ENCODE assay signal across 10 mouse cellular contexts in genomic region chr12:84812004-84812403, GRCm38 (mm10). TPM values are rescaled to one million over a fixed set of nuclear protein-coding genes. Genes with fewer than 3 reads are reported as not detected.
DNase-seq lines count a peak whose midpoint lies in the region; ATAC-seq and TF ChIP-seq lines count a peak whose summit lies in the region.
"Had no signal": no experiment of that assay in that cellular context is flagged by ENCODE, and none has a peak within 500 bp of the region (broad histone marks: within the 10 kb centered on the region; RNA-seq: fewer than 3 reads in every experiment).

No protein-coding gene starts in this region.

- no peak overlapping the region for H3K9ac ChIP-seq in lung, embryonic 14.5 days
- no peak overlapping the region for H3K9ac ChIP-seq in midbrain, embryonic 14.5 days (replicated peaks; ENCODE audit: low read length)
- H3K9ac ChIP-seq in forebrain, embryonic 16.5 days (replicated peaks; ENCODE audit: low read depth, low read length): no peak overlapping the region
- H3K9ac ChIP-seq: heart, embryonic 15.5 days; liver, embryonic 13.5 days had no signal

- DNase-seq in kidney, adult 8-10 months: peak; percentile 16 to 31
- no peak for DNase-seq in kidney, adult 18-20 months
- peak; percentile 56 for DNase-seq in MN1 (ENCODE audit: low spot score)
- peak; percentile 64 to 72 for DNase-seq in adrenal gland, postnatal 36 days
- peak; percentile 52 for DNase-seq in lung, embryonic 14.5 days
- DNase-seq in midbrain, embryonic 14.5 days: no peak
- DNase-seq in right cerebral cortex, postnatal 36 days (ENCODE audit: low spot score in 2 of 2): no peak
- DNase-seq: liver, embryonic 13.5 days had no signal

- H3K4me1 ChIP-seq in lung, embryonic 14.5 days (ENCODE audit: insufficient read depth): peaks cover 7% of the 10 kb centered on the region; the same call in 1 of the 2 replicates
- H3K4me1 ChIP-seq in midbrain, embryonic 14.5 days (ENCODE audit: control insufficient read depth, insufficient read depth, low read length): no peaks in the 10 kb centered on the region
- no peaks in the 10 kb centered on the region for H3K4me1 ChIP-seq in forebrain, embryonic 16.5 days (replicated peaks; ENCODE audit: control insufficient read depth, insufficient read depth, low read length)
- H3K4me1 ChIP-seq: heart, embryonic 15.5 days had no signal

- no peak overlapping the region for H3K4me3 ChIP-seq in lung, embryonic 14.5 days (ENCODE audit: low read depth, low read length)
- no peak overlapping the region for H3K4me3 ChIP-seq in midbrain, embryonic 14.5 days (replicated peaks; ENCODE audit: low read depth, low read length)
- no peak overlapping the region for H3K4me3 ChIP-seq in forebrain, embryonic 16.5 days (replicated peaks; ENCODE audit: low read length)
- H3K4me3 ChIP-seq: heart, embryonic 15.5 days; liver, embryonic 13.5 days had no signal

- H3K27me3 ChIP-seq in lung, embryonic 14.5 days (ENCODE audit: insufficient read depth, low read length): no peaks in the 10 kb centered on the region
- H3K27me3 ChIP-seq in midbrain, embryonic 14.5 days (ENCODE audit: control insufficient read depth, insufficient read depth, low read length): no peaks in the 10 kb centered on the region
- H3K27me3 ChIP-seq in forebrain, embryonic 16.5 days (replicated peaks; ENCODE audit: control insufficient read depth, insufficient read depth, low read length): no peaks in the 10 kb centered on the region

- H3K27ac ChIP-seq in lung, embryonic 14.5 days (ENCODE audit: low read depth): no peak overlapping the region
- H3K27ac ChIP-seq in midbrain, embryonic 14.5 days (replicated peaks; ENCODE audit: low read depth, low read length): no peak overlapping the region
- no peak overlapping the region for H3K27ac ChIP-seq in forebrain, embryonic 16.5 days (ENCODE audit: low read length)
- H3K27ac ChIP-seq: heart, embryonic 15.5 days; liver, embryonic 13.5 days had no signal

- WGBS in lung, embryonic 14.5 days: 56% methylated on average over 3 of the region's 3 CpGs
- 60% methylated on average over 3 of the region's 3 CpGs for WGBS in midbrain, embryonic 14.5 days
- 54% methylated on average over 3 of the region's 3 CpGs for WGBS in forebrain, embryonic 16.5 days

- TF ChIP-seq CTCF in lung, embryonic 14.5 days (IDR thresholded peaks at IDR 0.05; ENCODE audit: low read depth): peak; percentile 37; the same call in 1 of the 2 replicates

- H3K9me3 ChIP-seq in lung, embryonic 14.5 days (ENCODE audit: low read depth, low read length): no peaks in the 10 kb centered on the region
- H3K9me3 ChIP-seq in midbrain, embryonic 14.5 days (ENCODE audit: control insufficient read depth, low read length): no peaks in the 10 kb centered on the region
- H3K9me3 ChIP-seq in forebrain, embryonic 16.5 days (ENCODE audit: control insufficient read depth, low read length): no peaks in the 10 kb centered on the region
- H3K9me3 ChIP-seq: heart, embryonic 15.5 days; liver, embryonic 13.5 days had no signal

- H3K4me2 ChIP-seq in lung, embryonic 14.5 days: no peak overlapping the region
- no peak overlapping the region for H3K4me2 ChIP-seq in midbrain, embryonic 14.5 days (ENCODE audit: low read length)
- no peak overlapping the region for H3K4me2 ChIP-seq in forebrain, embryonic 16.5 days (ENCODE audit: low read length)
- H3K4me2 ChIP-seq: heart, embryonic 15.5 days; liver, embryonic 13.5 days had no signal

- no peaks in the 10 kb centered on the region for H3K36me3 ChIP-seq in lung, embryonic 14.5 days (ENCODE audit: insufficient read depth)
- no peaks in the 10 kb centered on the region for H3K36me3 ChIP-seq in midbrain, embryonic 14.5 days (ENCODE audit: control insufficient read depth, insufficient read depth, low read length)
- H3K36me3 ChIP-seq in forebrain, embryonic 16.5 days (ENCODE audit: control insufficient read depth, insufficient read depth): no peaks in the 10 kb centered on the region
- H3K36me3 ChIP-seq: heart, embryonic 15.5 days; liver, embryonic 13.5 days had no signal

- no peak for ATAC-seq in lung, embryonic 14.5 days (ENCODE audit: insufficient read depth)
- no peak for ATAC-seq in midbrain, embryonic 14.5 days (ENCODE audit: low FRiP score, low TSS enrichment)
- ATAC-seq in forebrain, embryonic 16.5 days: no peak

RNA-seq across cellular contexts. Expression of gene Isca2, which starts 39.0 kb away (rescaled TPM):
- total RNA-seq in adrenal gland, postnatal 36 days (2021): 10 to 100 TPM; 60.9 to 68.7 TPM
- polyA plus RNA-seq in lung, embryonic 14.5 days (2014; fragmentation: Nextera tagmentation; extraction: Ambion mirVana): 126 and 131 TPM in 2 replicates
- polyA plus RNA-seq in midbrain, embryonic 14.5 days (2014; fragmentation: Nextera tagmentation; extraction: Ambion mirVana): 133 and 146 TPM in 2 replicates
- 108 and 141 TPM in 2 replicates for polyA plus RNA-seq in forebrain, embryonic 16.5 days (2015; fragmentation: Nextera tagmentation; extraction: Ambion mirVana)

RNA-seq across cellular contexts. Expression of gene Npc2, which starts 39.1 kb away (rescaled TPM):
- 10 to 100 TPM; 82.3 to 91.0 TPM for total RNA-seq in adrenal gland, postnatal 36 days (2021)
- 106 and 107 TPM in 2 replicates for polyA plus RNA-seq in lung, embryonic 14.5 days (2014; fragmentation: Nextera tagmentation; extraction: Ambion mirVana)
- polyA plus RNA-seq in midbrain, embryonic 14.5 days (2014; fragmentation: Nextera tagmentation; extraction: Ambion mirVana): 56.2 and 61.0 TPM in 2 replicates
- 76.8 and 80.8 TPM in 2 replicates for polyA plus RNA-seq in forebrain, embryonic 16.5 days (2015; fragmentation: Nextera tagmentation; extraction: Ambion mirVana)

Comparison
In these comparisons a context has a peak if more than half of its experiments do, and no peak if none do; other contexts are left out.
1. DNase-seq: peak in kidney, adult 8-10 months (2 of 2), MN1 (single experiment), adrenal gland, postnatal 36 days (2 of 2) and lung, embryonic 14.5 days (single experiment); none in kidney, adult 18-20 months (single experiment), midbrain, embryonic 14.5 days (single experiment) and right cerebral cortex, postnatal 36 days (0 of 2).